Mouse (Mus musculus) hindbrain, embryonic 10.5 days (tissue): ENCODE measurements around the gene Prtn3. TPM values are rescaled to one million over a fixed set of nuclear protein-coding genes. Genes with fewer than 3 reads are reported as not detected.

Experiments used
- DNase-seq: peaks from one replicate; pipeline ENCODE4 v3.0.0-alpha.2; 2017; ENCODE audit warnings: low spot score
- H3K27ac ChIP-seq: fragments of 300-500 bp; sonication (generic); 2 replicates; pipeline ENCODE4 v1.5.1; 2016; ENCODE audit warnings: mild to moderate bottlenecking, moderate library complexity
- H3K27me3 ChIP-seq: fragments of 300-500 bp; sonication (generic); 2 replicates; pipeline ENCODE4 v1.6.1; 2016; ENCODE audit warnings: mild to moderate bottlenecking; ENCODE audit not compliant: poor library complexity, insufficient read depth, severe bottlenecking
- H3K36me3 ChIP-seq: fragments of 300-500 bp; sonication (generic); 2 replicates; pipeline ENCODE4 v1.6.1; 2016; ENCODE audit warnings: mild to moderate bottlenecking, moderate library complexity
- H3K4me1 ChIP-seq: fragments of 300-500 bp; sonication (generic); replicated peaks from 2 replicates; pipeline ENCODE4 v1.6.1; 2016; ENCODE audit warnings: mild to moderate bottlenecking
- H3K4me3 ChIP-seq: fragments of 300-500 bp; sonication (generic); 2 replicates; pipeline ENCODE4 v1.5.1; 2016; ENCODE audit warnings: mild to moderate bottlenecking, moderate library complexity
- H3K9me3 ChIP-seq: fragments of 300-500 bp; sonication (generic); 2 replicates; pipeline ENCODE4 v1.6.1; 2016; ENCODE audit warnings: mild to moderate bottlenecking, moderate library complexity
- WGBS: fragments of 180-500 bp; shearing (Covaris S2); methylation state at CpG from one replicate; pipeline ENCODE4 v1.1.7; 2016; 5-methylcytosine and 5-hydroxymethylcytosine counted together
- polyA plus RNA-seq: library from polyadenylated mRNA; unstranded; fragments of >200 nt; fragmentation: Nextera tagmentation; extraction: Ambion mirVana; gene quantifications from 2 replicates; pipeline ENCODE4 v1.2.1, GENCODE M21; 2016

Gene Prtn3
- polyA plus RNA-seq, 1 experiment from 2014 or later, result 15.1 TPM

- H3K4me3 ChIP-seq, result peak overlapping the region; percentile 44
Observed at GRCm38 (mm10) chr10:79920056-79920890, 46.0 kb downstream of the Prtn3 start.

DNA sequence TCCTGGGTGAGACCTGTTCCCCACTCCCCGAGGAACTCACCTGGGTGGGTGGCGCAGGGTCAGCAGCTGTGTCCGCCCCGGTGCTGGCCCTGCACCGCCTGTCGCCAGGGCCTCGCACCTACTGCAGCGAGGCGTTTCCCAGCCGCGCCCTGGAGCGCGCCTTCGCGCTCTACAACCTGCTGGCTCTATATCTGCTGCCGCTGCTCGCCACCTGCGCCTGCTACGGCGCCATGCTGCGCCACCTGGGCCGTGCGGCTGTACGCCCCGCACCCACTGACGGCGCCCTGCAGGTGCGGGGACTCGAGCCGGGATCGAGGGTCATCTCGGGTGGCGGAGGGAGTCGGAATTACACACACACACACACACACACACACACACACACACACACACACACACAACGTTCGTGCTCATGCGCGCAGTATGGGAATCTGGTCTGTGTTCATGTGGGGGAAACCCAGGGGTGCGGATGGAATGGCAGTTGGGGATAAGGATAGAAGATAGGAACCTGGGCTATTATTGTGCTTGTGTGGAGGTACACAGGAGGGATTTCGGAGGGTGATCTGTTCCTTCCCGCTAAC lies 46.8 kb downstream of the Prtn3 start, which contains the start of gene R3hdm4:
R3hdm4 (minus strand) TSS at position 251 of the 578 bp plus-strand sequence.
- peaks cover 62% of the 10 kb centered on the region for H3K4me1 ChIP-seq
- no peaks in the 10 kb centered on the region for H3K36me3 ChIP-seq
- WGBS, result 4% methylated on average over 41 of the region's 41 CpGs
- peak within 1 kb of the TSS; percentile 53 for H3K27ac ChIP-seq
- H3K27me3 ChIP-seq, result peaks cover 79% of the 10 kb centered on the region
- DNase-seq, result no peak
- no peaks in the 10 kb centered on the region for H3K9me3 ChIP-seq
- H3K4me3 ChIP-seq, result peak within 1 kb of the TSS; percentile 44

More at GRCm38 (mm10) chr10:79920056-79920890, 46.0 kb downstream of the Prtn3 start:
- DNase-seq, result peak; percentile 47
- H3K27me3 ChIP-seq, result peaks cover 74% of the 10 kb centered on the region
- peak overlapping the region; percentile 53 for H3K27ac ChIP-seq
- peaks cover 62% of the 10 kb centered on the region for H3K4me1 ChIP-seq
- no peaks in the 10 kb centered on the region for H3K9me3 ChIP-seq
- WGBS, result 18% methylated on average over 26 of the region's 26 CpGs
- no peaks in the 10 kb centered on the region for H3K36me3 ChIP-seq

- no peak for DNase-seq
- WGBS, result 2% methylated on average over 34 of the region's 34 CpGs
- Histone ChIP-seq H3K4me1 (peaks cover 62% of the 10 kb centered on the region), H3K9me3 (no peaks in the 10 kb centered on the region), H3K27ac (no peak overlapping the region), H3K4me3 (peak overlapping the region; percentile 44), H3K36me3 (no peaks in the 10 kb centered on the region), H3K27me3 (peaks cover 84% of the 10 kb centered on the region)
Observed at GRCm38 (mm10) chr10:79921572-79921971, 47.3 kb downstream of the Prtn3 start.

- Histone ChIP-seq H3K4me1 (peaks cover 65% of the 10 kb centered on the region), H3K27ac (no peak overlapping the region), H3K9me3 (no peaks in the 10 kb centered on the region), H3K4me3 (peak overlapping the region; percentile 18; the same call in 1 of the 2 replicates), H3K27me3 (peaks cover 58% of the 10 kb centered on the region), H3K36me3 (peaks cover under 1% of the 10 kb centered on the region; the same call in 1 of the 2 replicates)
- DNase-seq, result peak; percentile 90
- WGBS, result 10% methylated on average over 29 of the region's 29 CpGs
Observed at GRCm38 (mm10) chr10:79924998-79925784, 50.9 kb downstream of the Prtn3 start.

DNA sequence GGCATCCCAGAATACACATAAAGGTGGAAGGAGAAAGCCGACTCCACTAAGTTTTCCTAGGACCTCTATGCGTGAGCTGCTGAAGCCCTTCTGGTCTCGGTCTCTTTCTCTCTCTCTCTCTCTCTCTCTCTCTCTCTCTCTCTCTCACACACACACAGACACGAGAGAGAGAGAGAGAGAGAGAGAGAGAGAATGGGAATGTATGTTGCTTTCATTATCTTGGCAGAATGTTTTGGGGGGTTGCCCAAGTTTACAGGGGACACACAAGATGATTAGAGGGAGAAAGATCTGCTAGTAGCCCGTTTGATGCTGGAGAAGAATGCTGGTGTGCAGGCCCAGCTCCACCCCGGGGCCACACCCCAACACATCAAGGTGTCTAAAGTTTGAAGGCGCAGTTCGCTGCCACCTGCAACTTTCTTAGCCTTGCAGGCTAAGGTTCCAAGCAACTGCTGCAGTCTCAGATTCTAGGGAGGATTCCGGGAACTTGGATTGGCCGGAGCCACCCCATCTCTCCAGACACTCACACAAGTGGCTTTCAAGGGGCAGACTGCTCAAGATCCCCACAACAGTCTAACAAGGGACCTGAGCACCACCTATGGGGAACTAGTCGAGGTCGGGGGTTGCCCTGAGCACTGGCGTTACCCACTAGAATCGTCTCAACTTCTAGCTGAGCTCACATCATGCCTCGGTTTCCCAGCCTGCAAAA lies 51.7 kb downstream of the Prtn3 start:
- H3K4me1 ChIP-seq, result peaks cover 65% of the 10 kb centered on the region
- peaks cover 58% of the 10 kb centered on the region for H3K27me3 ChIP-seq
- DNase-seq, result no peak
- H3K4me3 ChIP-seq, result peak overlapping the region; percentile 95
- 14% methylated on average over 15 of the region's 15 CpGs for WGBS
- peaks cover 8% of the 10 kb centered on the region for H3K36me3 ChIP-seq
- no peaks in the 10 kb centered on the region for H3K9me3 ChIP-seq
- H3K27ac ChIP-seq, result peak overlapping the region; percentile 96

DNA sequence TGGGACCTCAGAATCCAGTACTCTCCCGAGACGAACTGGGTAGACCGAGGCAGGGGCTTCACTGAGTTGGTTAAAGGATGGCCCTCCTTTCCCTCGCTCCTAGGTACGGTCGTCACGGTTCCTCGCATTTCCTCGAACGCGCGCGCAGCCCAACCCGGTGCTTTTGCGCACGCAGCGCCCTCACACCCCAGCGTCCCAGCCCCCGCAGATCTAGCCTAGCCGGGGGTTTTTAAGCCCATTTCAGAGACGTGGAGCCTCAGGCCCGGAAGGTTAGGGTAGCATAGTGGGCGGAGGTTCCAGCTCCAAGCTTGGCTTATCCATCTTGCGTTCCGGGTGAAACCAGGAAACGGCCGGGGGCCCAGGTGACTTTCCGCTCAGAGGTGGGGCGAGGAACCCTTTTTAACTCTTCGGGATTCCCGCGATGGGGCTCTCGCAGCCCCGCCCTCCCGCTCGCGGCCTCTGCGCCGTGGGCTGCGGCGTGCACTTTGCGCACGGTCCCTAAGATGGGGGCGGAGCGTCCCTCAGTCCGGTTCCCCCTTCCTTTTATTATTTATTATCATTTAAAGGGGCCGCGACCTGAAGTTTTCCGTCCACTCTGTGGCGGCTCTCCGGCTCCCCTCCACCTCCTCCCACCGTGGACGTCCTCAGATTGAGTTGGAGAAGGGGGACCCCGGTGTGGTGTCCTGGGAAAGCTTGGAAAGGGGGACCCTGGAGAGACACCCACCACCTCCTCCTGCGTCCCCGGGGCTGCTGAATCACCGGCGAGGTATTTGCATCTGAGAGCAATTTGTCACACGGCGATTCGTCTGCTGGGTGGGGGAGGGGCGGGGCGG lies 52.4 kb downstream of the Prtn3 start, which contains the start of gene Arid3a:
Arid3a (plus strand) TSS at position 553 of the 833 bp plus-strand sequence.
- Histone ChIP-seq H3K27me3 (peaks cover 58% of the 10 kb centered on the region), H3K4me1 (peaks cover 65% of the 10 kb centered on the region), H3K9me3 (no peaks in the 10 kb centered on the region), H3K4me3 (peak within 1 kb of the TSS; percentile 95), H3K36me3 (peaks cover 16% of the 10 kb centered on the region), H3K27ac (peak within 1 kb of the TSS; percentile 96)
- peak; percentile 90 for DNase-seq
- under 1% methylated on average over 63 of the region's 63 CpGs for WGBS

- DNase-seq, result no peak
- Histone ChIP-seq H3K27ac (peak overlapping the region; percentile 96), H3K4me3 (peak overlapping the region; percentile 95), H3K27me3 (peaks cover 58% of the 10 kb centered on the region), H3K36me3 (peaks cover 24% of the 10 kb centered on the region), H3K4me1 (peaks cover 71% of the 10 kb centered on the region), H3K9me3 (no peaks in the 10 kb centered on the region)
- under 1% methylated on average over 54 of the region's 54 CpGs for WGBS
Observed at GRCm38 (mm10) chr10:79927324-79928029, 53.2 kb downstream of the Prtn3 start.

- Histone ChIP-seq H3K27ac (peak overlapping the region; percentile 96), H3K4me1 (peaks cover 77% of the 10 kb centered on the region), H3K36me3 (peaks cover 30% of the 10 kb centered on the region), H3K27me3 (peaks cover 58% of the 10 kb centered on the region), H3K4me3 (peak overlapping the region; percentile 95), H3K9me3 (no peaks in the 10 kb centered on the region)
- under 1% methylated on average over 29 of the region's 29 CpGs for WGBS
- DNase-seq, result peak; percentile 66
Observed at GRCm38 (mm10) chr10:79928030-79928694, 53.9 kb downstream of the Prtn3 start.

GRCm38 (mm10) chr10:79928907-79929701 lies 54.8 kb downstream of the Prtn3 start:
- H3K27me3 ChIP-seq, result peaks cover 58% of the 10 kb centered on the region
- WGBS, result 23% methylated on average over 9 of the region's 9 CpGs
- DNase-seq, result no peak
- H3K4me3 ChIP-seq, result peak overlapping the region; percentile 95
- H3K9me3 ChIP-seq, result no peaks in the 10 kb centered on the region
- H3K36me3 ChIP-seq, result peaks cover 38% of the 10 kb centered on the region
- peak overlapping the region; percentile 96 for H3K27ac ChIP-seq
- H3K4me1 ChIP-seq, result peaks cover 87% of the 10 kb centered on the region
